Mouse (Mus musculus): ENCODE data around the gene Cox5b.
"Not testable (repeated sequence)": the region's sequence is repeated elsewhere in the genome, so short reads cannot be mapped to it uniquely, and the experiment has no call there.

Cox5b gene

DNA sequence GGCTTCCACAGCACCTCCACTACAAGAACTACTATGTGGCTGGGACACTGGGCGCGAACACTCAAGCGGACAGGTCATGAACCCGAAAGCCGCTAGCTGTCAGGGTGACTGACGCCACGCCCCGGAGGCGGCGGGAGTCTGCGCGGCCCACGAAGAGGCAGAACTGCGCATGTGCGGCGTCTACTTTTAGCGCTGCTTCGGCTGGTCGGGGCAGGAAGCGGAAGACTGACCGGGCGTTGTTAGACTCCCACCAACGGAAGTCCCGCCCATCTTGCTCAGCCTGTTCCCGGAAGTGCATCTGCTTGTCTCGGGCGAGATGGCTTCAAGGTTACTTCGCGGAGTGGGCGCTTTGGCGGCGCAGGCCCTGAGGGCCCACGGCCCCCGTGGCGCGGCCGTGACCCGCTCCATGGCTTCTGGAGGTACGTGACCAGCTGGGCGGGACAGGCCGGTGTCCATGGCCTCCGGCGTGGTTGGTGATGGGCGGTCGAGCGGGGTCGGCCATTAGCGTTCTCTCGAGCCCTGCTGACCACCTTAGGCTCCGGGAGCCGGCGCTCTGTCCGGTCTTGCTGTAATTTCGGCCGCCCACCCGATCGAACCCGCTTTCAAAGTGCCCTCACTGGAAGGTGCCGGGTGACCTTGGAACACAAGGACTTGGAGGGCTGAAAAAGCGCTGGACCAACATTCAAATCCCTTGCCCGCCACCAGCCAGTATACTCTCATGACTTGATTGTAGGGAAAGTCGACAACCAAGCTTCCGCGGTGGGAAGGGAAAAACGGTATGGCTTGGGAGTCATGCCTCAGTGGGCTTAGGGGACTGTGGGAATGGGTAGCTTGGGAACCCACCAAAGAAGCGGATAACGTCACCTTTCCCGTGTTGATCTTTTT lies at the start of gene Cox5b:
TSS of gene Cox5b (plus strand) at position 179 of the 885 bp plus-strand sequence.
- DNase-seq, result peak; percentile 95 to 97

DNA sequence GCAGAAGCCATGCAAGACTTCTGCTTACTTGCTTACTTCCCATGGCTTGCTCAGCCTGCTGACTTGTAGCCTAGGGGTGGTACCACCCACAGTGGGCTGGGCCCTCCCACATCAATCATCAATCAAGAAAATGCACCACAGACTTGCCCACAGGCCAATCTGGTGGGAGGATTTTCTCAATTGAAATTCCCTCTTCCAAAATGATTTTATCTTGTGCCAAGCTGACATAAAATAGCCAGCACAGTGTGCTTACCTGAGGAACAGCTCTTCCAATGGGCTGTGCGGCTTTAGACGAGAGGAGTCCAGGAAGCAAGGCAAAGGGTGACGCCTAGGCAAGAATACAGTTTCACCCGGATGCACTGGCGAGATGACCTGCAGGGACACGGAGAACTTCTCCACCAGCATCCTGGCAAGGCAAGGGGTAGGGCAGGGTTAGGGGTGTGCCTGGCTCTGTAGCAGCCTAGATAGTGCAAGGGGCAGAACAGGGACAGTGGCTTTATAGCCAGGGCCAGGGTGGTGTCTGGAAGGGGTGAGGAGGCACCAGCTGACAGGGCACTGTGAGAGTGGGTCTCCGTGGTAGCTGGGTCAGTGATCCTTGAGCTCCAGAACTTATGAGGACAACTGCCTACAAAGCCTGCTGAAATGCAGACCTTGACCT lies 47.2 kb upstream of the Cox5b start:
- no peak for DNase-seq

DNA sequence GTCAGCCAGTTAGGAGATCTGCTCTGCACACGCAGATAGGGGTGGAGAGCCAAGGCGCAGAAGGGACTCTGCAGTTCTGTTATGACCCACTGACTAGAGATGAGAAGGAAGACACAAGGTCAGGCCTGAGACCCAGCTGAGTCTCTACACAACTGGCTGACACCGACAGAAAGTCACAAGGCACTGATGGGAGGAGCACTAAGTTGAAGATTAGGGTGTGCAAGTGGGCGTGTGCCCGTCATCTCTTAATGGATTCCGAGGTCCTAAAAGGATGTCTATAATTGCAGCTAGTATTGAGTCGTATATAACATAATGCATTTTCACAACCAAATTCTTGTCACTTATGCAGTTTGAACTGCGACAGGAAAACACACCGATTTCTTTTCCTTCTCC lies 46.6 kb upstream of the Cox5b start:
- DNase-seq, result no peak

DNA sequence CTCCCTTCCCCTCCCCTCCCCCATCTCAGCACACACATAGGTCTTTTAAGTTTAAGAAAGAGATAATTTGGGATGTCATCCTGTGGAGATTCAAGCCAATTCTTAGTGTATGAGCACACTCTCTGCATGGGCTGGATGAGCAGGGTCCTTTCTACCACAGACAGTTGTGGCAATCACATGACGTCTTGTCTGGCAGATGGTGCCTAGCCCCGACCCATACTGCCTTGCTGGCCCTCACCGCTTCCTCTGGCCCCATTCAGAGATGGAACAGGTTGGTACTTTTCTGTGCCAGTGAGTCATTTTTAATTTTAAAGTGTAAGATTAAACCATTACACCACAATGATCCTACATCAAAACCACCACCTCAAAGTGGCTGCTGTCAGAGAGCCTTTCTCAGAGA lies 45.0 kb upstream of the Cox5b start:
- DNase-seq, result no peak

DNA sequence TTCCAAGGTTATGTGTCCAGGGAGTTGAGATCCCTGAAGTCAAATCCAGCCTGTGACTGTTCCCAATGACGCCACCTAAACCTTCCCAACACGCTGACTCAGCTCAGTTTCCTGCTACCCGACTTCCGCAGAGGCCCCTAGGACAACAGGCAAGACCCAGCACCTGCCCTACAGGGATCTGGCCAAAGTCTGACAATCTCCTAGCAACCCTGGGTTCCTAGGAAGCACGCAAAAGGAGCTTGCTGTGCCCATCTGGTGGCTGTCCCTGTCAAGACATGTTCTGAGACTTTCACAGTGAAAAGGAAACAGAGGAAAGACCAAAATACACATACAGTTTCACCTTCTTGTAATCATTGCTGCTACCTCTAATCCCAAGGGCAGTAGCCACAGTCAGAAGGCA lies 43.6 kb upstream of the Cox5b start:
- DNase-seq, result no peak

DNA sequence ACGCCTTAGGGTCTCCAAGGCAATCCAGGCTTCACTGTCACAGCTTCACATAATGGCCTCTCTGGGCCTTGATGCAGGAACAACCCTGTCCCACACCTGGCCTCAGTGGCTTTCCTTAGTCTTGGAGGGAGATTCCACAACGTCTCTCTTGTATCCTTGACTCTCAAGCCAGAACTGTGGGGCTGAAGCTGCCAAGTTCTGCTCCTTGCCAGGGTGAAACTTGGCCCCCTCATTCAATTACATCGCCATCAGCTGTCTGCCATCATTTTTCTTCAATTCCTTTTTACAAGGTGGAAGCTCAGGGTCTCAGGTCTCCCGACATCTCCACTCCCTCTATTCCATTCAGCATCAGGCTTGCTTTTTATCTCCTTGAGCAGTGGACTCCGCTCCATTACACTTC lies 36.2 kb upstream of the Cox5b start:
- DNase-seq, result no peak

DNA sequence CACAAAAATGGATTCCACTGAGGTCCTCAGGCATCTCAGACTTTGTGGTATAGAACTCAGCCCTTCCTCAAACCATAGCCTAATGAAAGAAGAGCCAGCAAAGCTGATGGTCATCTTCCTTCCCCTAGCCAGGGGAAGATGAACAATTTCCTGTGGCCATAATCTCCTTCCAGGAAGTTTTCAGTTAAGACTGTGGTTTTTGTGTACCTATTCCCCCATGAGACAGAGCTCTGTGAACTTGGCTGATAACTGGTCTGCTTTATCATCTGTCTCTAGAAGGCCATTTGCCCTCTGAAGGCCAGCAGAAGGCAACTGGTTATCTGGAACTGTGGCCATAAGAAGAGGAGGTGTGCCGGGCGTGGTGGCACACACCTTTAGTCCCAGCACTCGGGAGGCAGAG lies 35.0 kb upstream of the Cox5b start:
- no peak for DNase-seq

DNA sequence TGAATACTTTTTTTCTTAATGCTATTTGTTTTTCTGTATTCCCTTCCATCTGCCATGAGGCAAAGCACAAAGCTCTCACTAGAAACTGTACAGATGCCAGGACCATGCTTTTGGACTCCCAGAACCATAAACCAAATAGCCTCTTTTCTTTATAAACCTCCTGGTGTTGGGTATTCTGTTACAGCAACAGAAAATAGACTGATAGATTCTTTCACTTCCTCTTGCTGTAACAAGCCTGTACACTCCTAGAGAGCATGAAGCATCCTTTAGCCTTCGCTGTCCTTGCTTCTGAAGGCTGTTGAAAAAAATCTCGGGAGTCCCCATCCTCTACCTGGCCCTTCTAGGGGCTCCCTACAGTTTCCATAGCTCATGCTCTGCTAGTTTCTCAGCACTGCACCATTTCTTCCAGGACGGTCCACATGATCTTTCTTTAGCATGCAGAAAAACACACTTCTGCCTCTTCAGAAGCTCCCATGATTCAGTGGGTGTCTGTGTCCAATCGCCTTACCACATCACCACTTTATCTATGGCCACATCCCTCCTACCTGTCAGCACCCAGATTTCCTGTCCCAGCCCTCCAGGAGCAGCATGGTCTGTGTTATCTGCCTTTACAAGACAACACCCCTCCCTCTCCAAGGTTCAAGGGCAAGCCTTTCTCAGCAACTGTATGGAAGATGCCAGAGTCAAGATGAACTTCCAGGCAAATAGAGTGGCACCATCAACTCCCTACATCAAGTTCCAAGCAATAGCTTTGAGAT lies 33.4 kb upstream of the Cox5b start:
- no peak for DNase-seq

DNA sequence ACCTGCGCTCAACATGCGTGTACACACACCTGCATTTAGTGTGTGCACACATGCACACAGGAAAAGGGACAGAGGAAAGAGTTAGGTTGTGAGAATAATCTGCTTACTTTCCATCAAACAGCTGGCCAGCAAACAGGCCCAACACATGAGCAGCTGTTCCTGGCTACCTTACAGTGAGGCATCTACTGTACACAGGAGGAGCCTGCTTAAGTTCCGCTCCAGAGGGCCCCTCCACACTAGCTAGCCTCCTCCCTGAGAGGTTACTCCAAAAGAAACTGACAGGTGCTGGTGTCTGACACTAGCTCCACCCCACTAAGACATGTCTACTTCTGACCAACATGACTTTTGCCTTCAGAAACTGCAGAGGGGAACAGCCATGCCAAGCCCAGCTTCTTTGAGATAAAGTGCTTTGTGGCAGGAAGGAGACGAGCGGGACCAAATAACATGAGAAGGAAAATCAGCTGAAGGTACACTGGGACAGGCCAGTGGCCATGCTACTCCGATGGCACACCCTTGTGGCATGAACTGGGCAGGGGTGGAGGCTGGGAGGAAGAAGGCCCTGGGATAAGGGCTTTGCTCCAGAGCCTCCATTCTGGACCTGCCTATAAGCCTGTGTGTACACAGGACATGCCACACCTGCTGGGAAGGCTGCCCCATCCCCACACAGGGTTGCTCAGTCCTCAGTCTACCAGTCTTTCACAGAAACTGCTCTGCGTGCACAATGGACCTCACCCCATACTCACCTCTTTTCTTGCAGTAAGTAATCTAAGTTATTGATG lies 32.4 kb upstream of the Cox5b start:
- no peak for DNase-seq

DNA sequence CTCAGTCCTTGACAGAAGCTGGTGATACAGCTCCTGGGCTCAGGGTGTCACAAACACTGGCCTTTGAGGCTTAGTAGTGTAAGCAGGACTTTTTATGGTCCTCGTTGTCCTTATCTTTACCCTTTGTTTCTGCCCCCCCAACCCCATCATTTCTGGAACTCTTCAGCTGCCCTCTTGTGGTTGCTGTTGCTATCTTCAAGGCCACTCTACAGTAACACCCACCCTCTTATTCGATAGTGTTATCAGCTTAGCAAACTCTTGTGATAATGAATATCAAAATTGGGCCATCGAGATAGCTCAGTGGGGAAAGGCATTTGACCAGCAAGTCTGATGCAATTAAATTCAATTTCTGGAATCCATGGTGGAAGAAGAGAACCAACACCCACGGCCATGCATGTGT lies 26.8 kb upstream of the Cox5b start:
- DNase-seq, result no peak

DNA sequence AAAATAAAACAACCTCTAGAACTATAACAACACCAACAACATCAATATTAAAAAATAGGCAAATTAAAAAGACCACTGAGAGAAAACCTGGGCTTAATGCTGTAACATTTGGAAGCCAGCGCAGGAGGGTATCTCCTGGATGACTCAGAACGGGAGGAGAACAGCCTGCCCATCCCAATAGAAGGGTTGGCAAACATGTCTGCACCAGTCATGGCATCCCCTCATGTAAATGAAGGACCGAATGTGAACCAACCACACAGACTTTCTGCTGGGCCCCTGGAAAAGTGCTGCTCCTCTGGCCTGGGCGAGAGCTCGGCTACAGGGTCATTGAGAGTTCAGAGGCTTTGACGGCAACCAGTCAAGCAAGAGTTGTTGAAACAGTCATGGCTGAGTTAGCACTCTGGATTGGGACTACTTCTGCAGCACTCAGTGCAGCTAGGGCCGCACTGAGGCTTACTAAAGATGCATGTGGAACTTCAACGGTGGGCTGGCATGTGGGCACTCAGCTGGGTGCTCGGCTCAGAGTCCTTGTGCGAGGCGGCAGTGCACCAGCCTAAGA lies 26.0 kb upstream of the Cox5b start:
- no peak for DNase-seq

DNA sequence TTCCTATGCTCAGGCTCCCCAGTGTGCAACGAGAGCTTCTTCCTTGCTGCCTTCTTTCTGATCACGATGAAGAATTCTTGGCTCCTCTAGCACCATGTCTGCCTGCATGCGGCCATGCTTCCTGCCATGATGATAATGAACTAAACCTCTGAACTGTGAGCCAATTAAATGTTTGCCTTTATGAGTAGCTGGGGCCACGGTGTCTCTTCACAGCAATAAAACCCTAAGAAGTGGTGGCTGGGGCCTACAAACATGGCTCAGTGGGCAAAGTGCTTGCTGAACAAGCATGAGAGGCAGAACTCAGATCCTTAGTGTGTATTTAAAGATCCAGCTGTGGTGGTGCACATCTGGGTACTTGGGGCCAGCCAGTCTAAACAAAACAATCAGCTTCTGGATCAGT lies 25.3 kb upstream of the Cox5b start:
- no peak for DNase-seq

DNA sequence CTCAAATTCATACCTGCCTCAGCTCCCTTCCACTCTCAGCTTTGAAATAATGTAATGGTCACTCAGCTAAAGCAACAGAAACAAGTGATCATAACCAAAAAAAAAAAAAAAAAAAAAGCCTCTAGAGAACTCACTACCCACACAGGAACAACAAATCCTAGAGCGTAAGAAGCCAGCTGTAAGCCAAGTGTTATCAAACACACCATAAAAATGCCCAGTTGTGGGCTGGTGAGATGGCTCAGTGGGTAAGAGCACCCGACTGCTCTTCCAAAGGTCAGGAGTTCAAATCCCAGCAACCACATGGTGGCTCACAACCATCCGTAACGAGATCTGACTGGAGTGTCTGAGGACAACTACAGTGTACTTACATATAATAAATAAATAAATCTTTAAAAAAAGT lies 23.2 kb upstream of the Cox5b start:
- not testable (repeated sequence) for DNase-seq

DNA sequence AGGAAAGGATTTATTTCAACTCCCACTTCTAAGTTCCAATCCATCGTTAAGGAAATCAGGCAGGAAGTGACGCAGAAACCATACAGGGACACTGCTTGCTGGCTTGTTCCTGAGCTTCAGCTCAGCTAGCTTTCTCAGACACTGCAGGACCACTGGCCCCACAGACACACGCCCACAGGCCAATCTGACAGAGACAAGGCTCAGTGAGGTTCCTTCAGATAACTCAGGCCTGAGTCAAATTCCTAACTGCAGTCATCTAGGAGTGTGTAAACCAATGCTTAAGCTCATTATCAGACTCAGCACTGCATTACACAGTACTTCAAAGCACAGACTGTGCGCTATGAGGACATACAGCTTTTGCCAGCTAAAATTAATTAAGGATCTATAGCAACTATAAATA lies 21.0 kb upstream of the Cox5b start:
- no peak for DNase-seq

DNA sequence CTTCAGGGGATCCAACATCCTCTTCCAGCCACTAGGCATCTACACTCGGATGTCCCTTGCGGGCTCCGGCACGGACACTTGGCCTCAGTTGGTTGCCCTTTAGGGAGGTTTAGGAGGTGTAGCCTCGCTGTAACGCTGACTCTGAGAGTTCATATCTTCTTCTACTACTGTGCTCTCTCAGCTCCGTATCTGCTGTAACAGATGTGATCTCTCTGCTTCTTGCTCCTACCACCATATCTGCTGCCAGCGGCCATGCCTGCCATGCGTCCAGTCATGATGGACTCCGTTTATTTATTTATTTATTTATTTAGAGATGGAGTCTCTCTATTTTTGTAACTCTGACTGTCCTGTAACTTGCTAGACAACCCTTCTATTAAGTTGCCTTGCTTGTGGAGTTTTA lies 20.0 kb upstream of the Cox5b start:
- no peak for DNase-seq

DNA sequence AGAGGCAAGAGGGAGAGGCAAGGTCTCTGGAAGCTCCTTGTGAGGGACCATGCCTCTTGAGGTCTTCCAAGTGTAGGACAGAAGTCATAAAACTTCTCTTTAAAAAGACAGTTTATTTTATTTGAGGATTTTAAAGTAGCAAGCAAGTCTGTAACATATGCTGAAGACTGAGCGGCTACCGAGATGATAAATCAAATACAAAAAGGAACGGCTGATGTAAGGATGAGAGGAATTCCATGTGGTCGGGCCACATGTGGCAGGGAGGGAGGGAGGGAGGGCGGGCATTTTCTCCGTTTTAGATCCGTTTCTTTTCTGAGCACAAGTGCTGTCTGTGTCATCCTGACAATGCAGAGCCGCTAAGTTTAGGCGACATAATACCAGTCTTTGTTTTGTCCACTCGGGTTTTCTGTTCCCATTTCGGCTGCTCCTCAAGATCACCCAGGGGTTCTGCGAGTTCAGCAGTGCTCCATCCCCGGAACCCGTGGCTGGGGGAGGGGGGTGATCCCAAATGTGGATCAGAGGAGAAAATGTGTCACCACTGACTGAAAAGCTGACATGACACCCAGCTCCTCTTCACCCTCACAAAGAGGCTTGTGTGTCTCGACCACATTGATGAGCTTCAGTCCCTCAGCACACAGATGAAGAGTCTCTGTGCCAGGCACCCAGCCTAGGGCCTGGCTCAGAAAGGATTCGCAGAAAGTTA lies 18.4 kb upstream of the Cox5b start:
- no peak for DNase-seq

DNA sequence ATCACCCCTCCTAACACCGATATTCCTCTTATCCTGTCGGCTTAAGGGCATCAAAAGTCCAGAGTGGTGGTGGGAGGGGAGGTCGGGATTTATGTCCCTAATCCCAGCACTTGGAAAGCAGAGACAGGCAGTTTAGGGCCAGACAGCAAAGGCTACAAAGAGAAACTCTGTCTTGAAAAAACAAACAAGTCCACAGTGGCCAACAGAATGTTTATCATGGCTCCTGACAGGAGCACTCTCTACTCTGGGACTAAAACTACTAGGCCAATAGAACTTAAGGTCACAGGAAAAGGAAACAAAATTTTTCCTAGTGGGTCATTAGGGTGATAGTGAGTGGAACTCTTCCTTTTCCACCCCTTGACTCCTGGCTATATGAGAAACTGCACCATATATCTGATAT lies 16.3 kb upstream of the Cox5b start:
- DNase-seq, result no peak

DNA sequence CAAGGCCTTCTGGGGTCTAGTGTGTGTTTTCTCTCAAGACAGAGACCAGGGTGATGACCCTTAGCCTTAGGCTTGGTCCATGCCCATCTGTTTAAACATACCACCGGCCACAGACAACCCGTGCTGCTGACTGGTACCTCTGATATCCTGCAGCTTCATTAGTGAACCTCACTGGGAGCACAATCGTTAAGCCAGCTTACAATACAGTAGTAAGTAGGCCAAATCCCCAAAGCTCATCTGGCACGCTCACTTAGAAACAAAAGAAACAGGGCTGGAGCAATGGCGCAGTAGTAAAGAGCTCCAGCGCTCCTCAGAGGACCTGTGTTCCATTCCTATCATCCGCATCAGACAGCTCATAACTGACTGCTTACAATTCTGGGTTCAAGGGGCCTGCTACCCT lies 10.4 kb upstream of the Cox5b start:
- DNase-seq, result no peak

DNA sequence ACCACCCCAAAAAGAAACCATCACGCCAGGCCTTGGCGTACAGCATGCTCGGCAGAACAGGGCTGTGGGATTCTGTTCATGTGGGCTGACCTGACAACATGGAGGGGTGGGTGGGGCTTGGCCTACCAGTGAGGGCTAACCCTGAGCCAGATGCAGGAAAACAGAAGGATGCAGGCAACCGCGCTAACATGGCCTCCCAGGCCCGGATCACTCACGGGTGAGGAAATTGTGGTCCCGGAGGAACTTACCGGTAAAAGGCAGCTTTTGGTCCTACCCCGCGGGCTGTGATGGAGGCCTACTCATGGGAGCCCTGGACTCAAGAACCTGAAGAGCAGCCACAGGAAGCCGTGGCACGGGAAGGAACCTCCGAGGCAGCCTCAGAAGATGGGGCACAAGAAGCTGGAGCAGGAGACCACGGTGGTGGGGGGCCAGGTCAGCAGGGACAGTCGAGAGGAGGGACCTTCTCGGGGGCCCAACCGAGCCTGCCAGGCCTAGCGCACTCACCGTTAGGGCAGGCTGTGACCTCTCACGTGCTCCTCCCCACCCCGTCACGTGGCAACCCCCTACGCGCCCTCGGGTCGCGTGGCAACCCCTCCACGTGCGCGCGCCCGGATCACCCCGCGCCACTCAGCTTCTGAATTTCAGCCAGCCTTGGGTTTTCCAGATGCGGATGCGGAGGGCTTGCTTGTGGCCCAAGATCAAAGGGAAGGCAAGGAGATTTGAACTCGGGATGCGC lies 8.5 kb upstream of the Cox5b start, which contains the start of gene Fam178b:
TSS of gene Fam178b (minus strand) at position 564 of the 736 bp plus-strand sequence.
- DNase-seq, result no peak

DNA sequence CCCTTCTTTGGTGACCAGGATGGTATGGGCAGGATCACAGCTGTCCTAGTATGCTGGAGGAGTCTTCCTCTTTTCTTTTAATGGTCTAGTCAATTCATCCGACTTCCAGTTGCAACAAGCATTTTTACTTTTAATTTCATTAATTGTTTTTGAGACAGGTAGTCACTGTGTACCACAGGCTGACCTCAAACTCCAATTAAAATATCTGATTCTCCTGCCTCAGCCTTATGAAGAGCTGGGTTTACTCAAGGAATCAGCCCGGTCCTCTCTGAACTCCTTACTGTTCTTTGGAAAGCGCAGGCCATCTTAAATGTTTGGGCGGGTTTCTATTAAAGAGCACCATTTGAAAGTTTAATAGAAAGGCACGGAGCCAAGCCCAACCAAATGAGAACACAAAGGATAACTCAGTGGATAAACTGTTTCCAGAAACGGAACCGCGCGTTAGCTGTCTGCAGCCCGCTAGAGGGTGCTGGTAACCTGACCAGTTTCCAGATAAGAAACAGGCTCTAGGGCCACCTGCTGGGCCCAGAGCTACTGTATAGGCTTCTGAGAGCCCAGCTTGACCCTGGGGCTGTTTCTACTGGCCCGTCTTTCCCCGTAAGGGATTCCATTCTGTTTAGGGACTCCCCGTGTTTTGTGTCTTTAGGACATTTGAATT lies 7.3 kb upstream of the Cox5b start:
- peak; percentile 66 to 72 for DNase-seq

Measured in thymus, postnatal 36 days (tissue).